Mouse (Mus musculus) lung, embryonic 16.5 days (tissue): Measurements from ENCODE around the gene Tex30. TPM values are rescaled to one million over a fixed set of nuclear protein-coding genes. Genes with fewer than 3 reads are reported as not detected.
"Not testable (repeated sequence)": the region's sequence is repeated elsewhere in the genome, so short reads cannot be mapped to it uniquely, and the experiment has no call there.

Source experiments
- ATAC-seq: fragments of 200-750 bp; cut with Nextera tagmentation; 2 replicates; pipeline ENCODE4 v1.8.0; 2017; ENCODE audit warnings: low read depth, mild to moderate bottlenecking, moderate library complexity
- H3K27ac ChIP-seq: fragments of 300-500 bp; sonication (generic); 2 replicates; pipeline ENCODE4 v1.5.1; 2014; ENCODE audit warnings: mild to moderate bottlenecking, control low read depth, low read length
- H3K27me3 ChIP-seq: fragments of 300-500 bp; sonication (generic); 2 replicates; pipeline ENCODE4 v1.6.1; 2014; ENCODE audit warnings: low read depth, low read length, mixed read lengths; ENCODE audit not compliant: control insufficient read depth, insufficient read depth
- H3K36me3 ChIP-seq: fragments of 300-500 bp; sonication (generic); 2 replicates; pipeline ENCODE4 v1.6.1; 2014; ENCODE audit warnings: low read length; ENCODE audit not compliant: control insufficient read depth, insufficient read depth
- H3K4me1 ChIP-seq: fragments of 300-500 bp; sonication (generic); replicated peaks from 2 replicates; pipeline ENCODE4 v1.6.1; 2014; ENCODE audit warnings: low read length, mixed read lengths; ENCODE audit not compliant: control insufficient read depth, insufficient read depth
- H3K4me2 ChIP-seq: fragments of 300-500 bp; sonication (generic); 2 replicates; pipeline ENCODE4 v1.6.1; 2014; ENCODE audit warnings: low read depth, low read length, control low read depth
- H3K4me3 ChIP-seq: fragments of 300-500 bp; sonication (generic); 2 replicates; pipeline ENCODE4 v1.5.1; 2014; ENCODE audit warnings: mild to moderate bottlenecking, low read length, control low read depth
- H3K9ac ChIP-seq: fragments of 300-500 bp; sonication (generic); 2 replicates; pipeline ENCODE4 v1.6.1; 2014; ENCODE audit warnings: low read length, control low read depth
- H3K9me3 ChIP-seq: fragments of 300-500 bp; sonication (generic); 2 replicates; pipeline ENCODE4 v1.6.1; 2016; ENCODE audit warnings: low read length; ENCODE audit not compliant: control insufficient read depth
- WGBS: fragments of 180-500 bp; shearing (Covaris S2); extraction: QIAGEN DNeasy Blood & Tissue Kit; methylation state at CpG from one replicate; pipeline ENCODE4 v1.1.7; 2014; 5-methylcytosine and 5-hydroxymethylcytosine counted together
- polyA plus RNA-seq: library from polyadenylated mRNA; unstranded; fragments of >200 nt; fragmentation: Nextera tagmentation; extraction: Ambion mirVana; gene quantifications from 2 replicates; pipeline ENCODE4 v1.2.1, GENCODE M21; 2015

Tex30 gene
- polyA plus RNA-seq, 1 experiment from 2014 or later = 87.3 TPM

- WGBS = 68% methylated on average over 3 of the region's 3 CpGs
- no peak overlapping the region for H3K9ac ChIP-seq
- H3K4me3 ChIP-seq = no peak overlapping the region
- H3K9me3 ChIP-seq = no peaks in the 10 kb centered on the region
- no peaks in the 10 kb centered on the region for H3K27me3 ChIP-seq
- ATAC-seq = no peak
- no peaks in the 10 kb centered on the region for H3K4me1 ChIP-seq
- H3K4me2 ChIP-seq = no peak overlapping the region
- H3K27ac ChIP-seq = no peak overlapping the region
- no peaks in the 10 kb centered on the region for H3K36me3 ChIP-seq
These were observed 44.4 kb downstream of the Tex30 start for GRCm38 (mm10) chr1:44057805-44058204.

- Histone ChIP-seq H3K9me3 (no peaks in the 10 kb centered on the region), H3K4me3 (no peak overlapping the region), H3K27ac (no peak overlapping the region), H3K4me1 (0 out of 2 replicates have a peak, but pooled peaks cover 2% of the 10 kb centered on the region), H3K9ac (no peak overlapping the region), H3K4me2 (no peak overlapping the region), H3K27me3 (no peaks in the 10 kb centered on the region), H3K36me3 (no peaks in the 10 kb centered on the region)
- ATAC-seq = peak; percentile 31; the same call in 1 of the 2 replicates
- WGBS = 56% methylated on average over 2 of the region's 2 CpGs
These were observed 55.7 kb downstream of the Tex30 start for GRCm38 (mm10) chr1:44046556-44046955.

- WGBS = 80% methylated on average over 5 of the region's 5 CpGs
- ATAC-seq, H3K4me1 ChIP-seq, H3K27ac ChIP-seq, H3K36me3 ChIP-seq, H3K9ac ChIP-seq, H3K27me3 ChIP-seq, H3K9me3 ChIP-seq, H3K4me3 ChIP-seq, H3K4me2 ChIP-seq: not testable (repeated sequence)
These were observed 56.6 kb downstream of the Tex30 start for GRCm38 (mm10) chr1:44045689-44046088.

GRCm38 (mm10) chr1:44042555-44042915 lies 59.7 kb downstream of the Tex30 start:
- peak overlapping the region; percentile 68 for H3K9ac ChIP-seq
- H3K4me2 ChIP-seq = peak overlapping the region; percentile 87
- peak; percentile 36; the same call in 1 of the 2 replicates for ATAC-seq
- no peaks in the 10 kb centered on the region for H3K36me3 ChIP-seq
- peak overlapping the region; percentile 55 for H3K4me3 ChIP-seq
- H3K27ac ChIP-seq = no peak overlapping the region
- 7% methylated on average over 6 of the region's 6 CpGs for WGBS
- 0 out of 2 replicates have a peak, but pooled peaks cover 2% of the 10 kb centered on the region for H3K4me1 ChIP-seq
- no peaks in the 10 kb centered on the region for H3K9me3 ChIP-seq
- H3K27me3 ChIP-seq = no peaks in the 10 kb centered on the region

GRCm38 (mm10) chr1:44041797-44042554 lies 60.3 kb downstream of the Tex30 start:
- Histone ChIP-seq H3K27ac (no peak overlapping the region), H3K36me3 (no peaks in the 10 kb centered on the region), H3K4me3 (peak overlapping the region; percentile 55), H3K4me1 (0 out of 2 replicates have a peak, but pooled peaks cover 2% of the 10 kb centered on the region), H3K9ac (peak overlapping the region; percentile 68), H3K9me3 (no peaks in the 10 kb centered on the region), H3K27me3 (no peaks in the 10 kb centered on the region), H3K4me2 (peak overlapping the region; percentile 87)
- under 1% methylated on average over 17 of the region's 17 CpGs for WGBS
- peak; percentile 68 for ATAC-seq

Other genes with a start within 250 kb of the Tex30 start
- gene Tpp2, start 168.8 kb downstream of the Tex30 start, polyA plus RNA-seq = 62.9 and 63.4 TPM in 2 replicates
- 0.40 and 0.55 TPM in 2 replicates for gene Mettl21c, start 82.4 kb downstream of the Tex30 start, polyA plus RNA-seq
- 0.08 and 0.11 TPM in 2 replicates for gene Gm8251, start 40.5 kb downstream of the Tex30 start, polyA plus RNA-seq
- 56.6 and 58.7 TPM in 2 replicates for gene Kdelc1, start 16.4 kb upstream of the Tex30 start, polyA plus RNA-seq
- 16.3 and 18.2 TPM in 2 replicates for gene Bivm, start 16.5 kb upstream of the Tex30 start, polyA plus RNA-seq
- 22.1 and 23.6 TPM in 2 replicates for gene Ercc5, start 45.3 kb upstream of the Tex30 start, polyA plus RNA-seq
- gene Mettl21e, start 116.5 kb upstream of the Tex30 start, polyA plus RNA-seq = 2.7 and 4.0 TPM in 2 replicates